Mouse (Mus musculus) yolk sac, embryonic 10.5 days (tissue): Measurements from ENCODE around the gene Notch1.

Experiments used
- DNase-seq: peaks from one replicate; pipeline ENCODE4 v3.0.0-alpha.2; 2017; ENCODE audit warnings: low spot score

Notch1 gene

DNA sequence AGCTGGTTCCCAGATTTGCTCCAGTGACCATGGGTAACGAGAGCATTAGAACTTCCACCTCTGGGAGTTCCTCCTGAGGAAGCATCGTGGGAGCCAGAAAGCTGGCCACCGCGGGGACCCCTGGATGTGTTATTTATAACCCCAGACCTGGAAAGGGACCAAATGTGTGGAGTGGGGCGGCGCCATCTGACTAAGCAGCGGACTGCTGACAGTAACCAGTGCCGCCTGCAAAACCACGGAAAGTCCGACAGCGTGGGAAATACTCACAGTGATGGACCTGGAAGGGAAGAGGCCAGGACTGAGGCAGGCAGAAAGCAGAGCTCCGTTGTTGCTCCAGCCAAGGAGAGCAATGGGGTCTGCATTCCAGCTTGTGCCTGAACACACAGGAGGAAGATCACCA lies at the start of gene Notch1:
TSS of gene Notch1 (minus strand) at position 389 of the 400 bp plus-strand sequence.
- DNase-seq, result peak; percentile 43

DNA sequence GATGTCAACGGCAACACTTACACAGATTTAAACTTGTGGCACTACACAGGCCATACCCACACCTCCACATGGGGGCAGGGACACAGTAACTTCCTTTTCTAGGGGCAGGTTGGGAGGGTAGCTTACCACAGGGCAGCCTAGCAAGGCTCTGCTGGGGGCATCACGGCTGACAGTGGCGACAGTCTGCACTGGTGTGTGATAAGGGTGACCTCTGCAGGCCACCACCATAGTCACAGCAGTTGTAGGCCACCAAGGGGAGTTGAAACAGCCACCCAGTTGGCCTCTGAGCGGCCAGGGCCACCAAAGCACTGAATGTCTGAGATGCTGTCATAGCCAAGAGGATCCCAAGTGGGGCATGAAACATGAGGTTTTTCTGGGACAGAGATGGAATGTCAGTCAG lies 49.8 kb upstream of the Notch1 start:
- no peak for DNase-seq

DNA sequence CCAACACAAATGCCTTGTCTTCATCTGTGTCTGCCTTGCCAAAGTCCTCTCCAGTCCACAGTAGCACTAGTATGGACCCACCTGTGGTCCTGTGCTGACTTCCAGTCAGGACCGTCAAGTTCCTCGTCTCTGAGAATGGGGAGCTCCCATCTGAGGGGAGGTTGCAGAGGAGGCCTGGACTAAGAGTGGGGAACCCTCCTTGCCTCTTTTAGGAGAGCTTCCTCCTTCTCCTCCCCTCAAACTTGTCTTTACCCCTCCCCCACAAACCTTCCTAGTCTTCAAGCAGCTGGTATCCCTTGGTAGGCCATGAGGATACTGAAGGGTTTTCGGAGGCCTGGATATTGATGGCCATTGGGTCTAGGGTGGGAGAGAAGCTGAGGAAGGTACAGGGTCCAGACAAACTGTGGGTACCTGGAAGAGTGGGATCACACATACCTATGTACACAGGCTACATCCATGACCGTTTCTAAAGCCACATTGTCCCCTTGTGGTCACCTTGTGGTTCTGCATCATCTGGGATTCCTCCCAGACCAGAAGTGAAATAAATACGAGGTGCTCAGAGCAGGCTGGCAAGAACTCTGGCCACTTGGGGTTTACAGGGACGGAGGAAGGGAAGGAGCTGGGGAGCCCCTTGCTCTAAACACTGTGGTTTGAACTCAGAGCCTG lies 45.0 kb upstream of the Notch1 start:
- no peak for DNase-seq

DNA sequence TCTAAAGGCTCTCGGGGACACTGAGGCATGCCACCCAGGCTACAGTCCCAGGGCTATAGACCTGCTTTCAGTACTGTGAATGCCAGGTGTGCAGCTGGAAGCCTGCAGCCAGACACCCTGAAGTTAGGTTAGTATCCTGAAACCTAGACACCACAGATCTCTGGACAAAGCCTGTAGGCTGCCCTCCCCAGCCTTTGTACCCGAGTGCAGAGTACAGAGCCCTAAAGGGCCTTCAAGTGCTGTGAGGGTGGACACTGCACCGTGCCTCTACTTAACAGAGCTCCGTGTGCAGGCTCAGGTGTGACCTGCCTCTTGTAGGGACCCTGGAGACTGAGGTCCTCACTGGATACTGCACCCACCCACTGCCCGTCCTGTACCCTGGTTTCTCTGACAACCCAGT lies 44.0 kb upstream of the Notch1 start:
- no peak for DNase-seq

DNA sequence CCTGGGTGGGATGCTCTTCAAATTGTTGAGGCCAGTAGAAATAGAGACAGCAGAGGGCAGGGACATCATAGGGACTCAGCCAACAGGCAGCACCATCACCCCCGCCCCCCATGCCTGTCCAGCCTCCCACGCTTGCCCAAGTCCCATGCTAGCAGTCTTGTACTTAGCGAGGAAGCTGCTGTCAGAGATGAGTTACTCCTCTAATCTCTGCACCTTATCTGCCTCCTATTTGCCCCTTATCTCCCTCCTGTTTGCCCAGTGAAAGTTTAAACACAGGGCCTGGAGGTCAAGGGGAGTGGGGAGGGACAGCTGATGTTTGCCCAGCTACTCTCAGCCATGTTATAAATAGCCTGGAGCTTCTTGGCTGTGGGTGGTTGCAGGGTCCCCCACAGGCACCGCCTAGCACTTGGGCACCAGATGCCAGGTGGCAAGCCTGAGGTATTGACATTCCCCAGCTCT lies 40.1 kb upstream of the Notch1 start:
- peak; percentile 74 for DNase-seq

DNA sequence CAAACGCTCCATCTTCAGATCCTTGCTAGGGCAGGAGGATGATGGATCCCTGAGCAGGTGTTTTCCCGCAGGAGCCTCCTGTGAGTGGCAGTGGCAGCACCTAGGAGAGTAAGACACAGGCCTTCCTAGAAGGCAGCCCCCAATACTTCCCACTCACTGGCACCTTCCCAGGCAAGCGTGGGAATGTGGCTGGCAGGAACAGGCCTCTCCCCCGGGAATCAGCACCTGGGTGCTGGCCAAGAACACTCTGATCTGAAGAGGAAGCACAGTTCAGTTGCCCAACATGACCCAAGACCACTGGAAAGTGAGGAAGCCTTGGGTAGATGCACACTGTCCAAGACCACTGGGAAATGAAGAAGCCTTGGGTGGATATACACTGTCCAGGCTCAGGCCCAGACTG lies 38.6 kb upstream of the Notch1 start:
- DNase-seq, result no peak

GRCm38 (mm10) chr2:26553904-26554303 lies 37.4 kb upstream of the Notch1 start:
- DNase-seq, result no peak

GRCm38 (mm10) chr2:26552066-26552465 lies 35.6 kb upstream of the Notch1 start:
- DNase-seq, result no peak

DNA sequence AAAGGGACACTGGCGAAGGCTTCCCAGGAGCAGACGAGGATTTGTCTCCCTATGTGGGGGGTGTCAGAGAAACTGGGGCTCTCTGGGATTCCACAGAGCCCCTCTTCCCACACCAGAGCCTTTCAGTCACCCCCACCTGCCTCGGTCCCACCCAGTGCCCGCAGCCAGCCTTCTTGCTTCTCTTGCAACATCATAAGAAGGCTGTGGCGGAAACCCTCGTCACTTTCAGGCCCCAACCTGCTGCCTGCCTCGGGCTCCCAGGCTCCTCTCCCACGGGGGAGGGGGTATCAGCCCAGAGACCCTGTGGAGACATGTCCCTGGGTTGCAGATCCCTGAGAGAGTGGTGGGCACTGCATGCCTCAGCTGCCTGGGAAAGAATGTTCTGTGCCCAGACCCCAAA lies 35.0 kb upstream of the Notch1 start:
- no peak for DNase-seq

- DNase-seq, result no peak
Measured at GRCm38 (mm10) chr2:26550777-26551176, 34.3 kb upstream of the Notch1 start.

DNA sequence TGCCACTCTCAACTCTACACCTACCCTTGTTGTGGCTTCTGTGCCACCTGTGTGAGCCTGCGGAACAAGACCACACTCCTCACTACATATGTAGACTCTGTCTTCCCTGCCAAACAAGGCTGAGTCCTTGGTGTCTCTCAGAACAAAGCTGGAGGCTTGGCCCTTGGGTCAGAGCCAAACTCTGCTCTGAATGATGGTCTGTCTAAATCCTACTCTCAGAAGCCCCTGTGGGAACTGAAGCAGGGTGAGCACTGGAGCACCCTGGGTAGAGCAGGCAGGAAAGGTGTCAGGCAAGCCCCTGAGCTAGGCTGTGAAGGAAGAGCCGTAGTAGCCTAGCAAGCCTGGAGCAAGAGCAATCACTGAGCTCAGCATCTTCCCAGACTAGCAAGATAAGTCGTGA lies 33.7 kb upstream of the Notch1 start:
- no peak for DNase-seq

- no peak for DNase-seq
Measured at GRCm38 (mm10) chr2:26549801-26550200, 33.3 kb upstream of the Notch1 start.

DNA sequence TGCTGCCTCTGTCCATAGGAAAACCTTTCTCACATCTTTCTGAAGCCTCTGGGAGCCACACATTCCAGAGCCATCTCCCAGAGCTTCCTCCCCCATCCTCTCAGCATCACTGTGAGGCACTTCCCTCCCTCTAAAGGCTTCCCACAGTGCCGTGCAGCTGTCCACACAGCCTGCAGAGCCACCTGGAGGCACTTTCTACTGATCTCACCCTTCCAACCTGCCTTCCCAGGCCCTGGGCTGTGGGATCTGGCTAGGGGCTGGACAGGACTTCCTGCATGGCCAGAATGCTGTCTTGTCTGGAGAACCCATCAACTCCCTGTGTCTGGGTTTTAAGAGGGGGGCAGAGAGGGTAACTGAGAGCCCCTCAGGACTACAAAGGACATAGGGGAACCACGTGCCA lies 31.0 kb upstream of the Notch1 start:
- peak; percentile 43 for DNase-seq

DNA sequence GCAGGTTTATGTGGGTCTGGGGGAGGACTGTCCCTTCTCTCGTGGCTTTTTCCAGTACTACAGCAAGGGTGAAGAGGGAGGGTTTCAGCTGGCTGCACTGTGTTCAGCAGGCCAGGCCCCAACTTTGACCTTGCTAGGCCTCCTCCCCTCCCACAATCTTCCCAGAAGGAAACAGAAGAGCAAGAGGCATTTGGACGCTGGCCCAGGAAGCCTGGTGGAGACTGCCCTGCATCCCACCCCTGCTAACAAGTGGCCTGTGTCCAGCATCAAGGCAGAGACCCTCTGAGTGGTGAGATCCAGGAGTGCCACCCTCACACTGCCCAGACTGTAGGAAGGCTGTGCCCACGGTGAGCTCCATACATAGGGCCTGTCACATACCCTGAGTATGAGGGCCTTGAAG lies 27.8 kb upstream of the Notch1 start:
- DNase-seq, result no peak

GRCm38 (mm10) chr2:26543768-26544167 lies 27.3 kb upstream of the Notch1 start:
- no peak for DNase-seq

DNA sequence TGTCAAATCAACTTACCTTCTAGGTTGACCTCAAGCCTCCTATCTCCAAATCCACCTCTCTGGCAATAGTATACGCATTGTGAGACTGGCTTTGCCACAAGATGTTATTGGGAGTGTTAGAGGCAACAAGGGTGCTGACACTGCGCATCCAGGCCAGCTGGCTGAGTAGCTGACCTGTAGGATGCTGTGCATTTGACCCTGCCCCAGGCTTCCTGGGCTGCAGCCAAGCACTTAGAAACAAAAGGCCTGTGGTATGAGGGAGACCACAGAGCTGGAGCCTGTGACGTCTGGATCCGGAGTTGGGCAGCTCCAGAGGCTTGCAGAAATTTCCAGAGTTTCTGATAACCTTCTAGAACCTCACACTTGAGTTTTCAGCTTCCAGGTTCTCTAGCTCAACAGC lies 26.7 kb upstream of the Notch1 start:
- peak; percentile 14 for DNase-seq

DNA sequence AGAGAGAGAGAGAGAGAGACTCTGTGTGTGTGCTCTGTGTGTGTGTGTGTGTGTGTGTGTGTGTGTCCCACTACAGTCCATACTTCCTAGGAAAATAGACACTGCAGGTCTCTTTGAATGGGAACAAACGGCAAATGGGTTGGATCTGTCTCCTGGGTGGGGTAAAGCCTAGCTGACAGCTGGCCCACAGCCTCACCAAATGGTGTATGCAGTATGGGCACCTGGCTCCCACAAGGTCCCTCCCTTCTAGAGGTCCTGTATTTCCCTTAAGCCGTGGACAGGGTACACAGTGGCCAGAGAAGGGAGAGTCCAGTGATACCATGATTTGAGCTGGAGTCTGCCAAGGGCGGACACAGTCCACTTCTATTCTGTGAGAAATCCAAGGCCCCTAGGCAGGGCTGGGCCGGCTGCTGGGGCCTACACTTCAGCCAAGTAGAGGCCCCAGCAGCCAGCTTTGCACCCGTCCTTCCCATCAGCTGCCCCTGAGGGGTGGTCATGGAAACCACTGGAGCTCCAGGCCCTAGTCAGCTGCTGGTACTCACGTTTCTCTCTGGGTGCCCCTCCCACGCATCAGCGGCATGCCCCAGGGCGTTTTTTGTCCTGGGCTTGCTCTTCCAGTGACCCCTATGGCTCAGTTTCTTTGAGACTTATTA lies 24.9 kb upstream of the Notch1 start:
- DNase-seq, result no peak

- DNase-seq, result no peak
Measured at GRCm38 (mm10) chr2:26540721-26541120, 24.3 kb upstream of the Notch1 start.

GRCm38 (mm10) chr2:26539516-26539915 lies 23.1 kb upstream of the Notch1 start:
- DNase-seq, result no peak

- DNase-seq, result no peak
Measured at GRCm38 (mm10) chr2:26535517-26536045, 19.1 kb upstream of the Notch1 start.

- DNase-seq, result no peak
Measured at GRCm38 (mm10) chr2:26534616-26535015, 18.2 kb upstream of the Notch1 start.

DNA sequence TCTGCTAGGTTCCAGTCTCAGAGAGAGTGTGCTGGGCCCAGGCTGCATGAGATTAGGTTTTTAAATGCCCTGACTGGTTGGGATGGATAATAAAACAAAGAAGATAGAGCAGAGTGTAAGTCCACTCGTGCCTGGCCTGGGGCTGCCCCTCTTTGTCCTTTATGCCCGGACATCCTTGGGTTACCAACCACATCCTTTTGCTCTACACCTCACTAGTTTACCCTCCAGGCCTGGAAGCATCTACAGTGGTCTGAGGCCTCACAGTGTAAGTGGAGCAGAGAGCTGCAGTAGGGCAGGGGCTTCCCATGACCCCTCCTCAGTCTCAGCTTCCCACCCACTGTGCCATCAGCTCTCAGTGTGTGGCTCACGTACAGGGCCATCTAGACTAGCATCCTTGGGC lies 17.7 kb upstream of the Notch1 start:
- DNase-seq, result no peak

GRCm38 (mm10) chr2:26533249-26533648 lies 16.8 kb upstream of the Notch1 start:
- no peak for DNase-seq

DNA sequence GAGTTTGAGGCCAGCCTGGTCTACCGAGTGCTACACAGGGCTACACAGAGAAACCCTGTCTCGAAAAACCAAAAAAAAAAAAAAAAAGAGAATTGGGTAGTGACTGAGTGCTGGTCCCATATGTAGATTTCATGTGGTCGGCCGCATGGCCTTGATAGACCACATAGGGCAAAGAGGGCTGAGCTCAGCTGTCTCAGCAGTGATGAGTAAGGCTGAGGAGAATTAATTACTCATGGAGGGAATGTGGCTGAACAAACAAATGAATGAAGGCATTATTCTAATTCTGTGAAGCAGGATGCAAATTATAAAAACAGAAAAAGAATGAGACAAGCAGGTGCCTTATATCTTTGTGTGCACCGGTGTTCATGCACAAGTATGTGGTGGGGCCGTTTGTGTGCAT lies 15.4 kb upstream of the Notch1 start:
- no peak for DNase-seq
